Mouse (Mus musculus): ENCODE results near the gene Pigm. TPM values are rescaled to one million over a fixed set of nuclear protein-coding genes. Genes with fewer than 3 reads are reported as not detected.

The Pigm gene
- total and polyA plus RNA-seq, 3 experiments, result 10.6 to 28.3 (median 19.2) TPM

GRCm38 (mm10) chr1:172413491-172414230 lies 37.3 kb downstream of the Pigm start:
- DNase-seq (ENCODE audit: low spot score) (no peak), ATAC-seq (ENCODE audit: extremely low read depth, insufficient number of reproducible peaks, low FRiP score, poor library complexity, severe bottlenecking) (no peak)
- H3K4me3 ChIP-seq (ENCODE audit: low read depth, low read length), result no peak overlapping the region
- no peaks in the 10 kb centered on the region for H3K9me3 ChIP-seq (replicated peaks)
- H3K4me1 ChIP-seq (ENCODE audit: insufficient read depth, low read depth, low read length), result peaks cover 2% of the 10 kb centered on the region; the same call in 1 of the 2 replicates
- TF ChIP-seq TAL1 (conservative IDR thresholded peaks at IDR 0.05; ENCODE audit: low read depth, low read length), result no peak
- TF ChIP-seq GATA2 (IDR thresholded peaks at IDR 0.05; ENCODE audit: borderline replicate concordance, low read depth, low read length), result no peak
- TF ChIP-seq POLR2AphosphoS5 (IDR thresholded peaks at IDR 0.05; ENCODE audit: insufficient replicate concordance, low read depth, low read length), result no peak
- TF ChIP-seq CTCF (IDR thresholded peaks at IDR 0.05; ENCODE audit: low read depth, low read length), result no peak
- TF ChIP-seq GATA1 (IDR thresholded peaks at IDR 0.05; ENCODE audit: borderline replicate concordance, low read length), result no peak
- H3K27me3 ChIP-seq (ENCODE audit: insufficient read depth, low read length), result no peaks in the 10 kb centered on the region
- no peaks in the 10 kb centered on the region for H3K36me3 ChIP-seq (replicated peaks)

DNA sequence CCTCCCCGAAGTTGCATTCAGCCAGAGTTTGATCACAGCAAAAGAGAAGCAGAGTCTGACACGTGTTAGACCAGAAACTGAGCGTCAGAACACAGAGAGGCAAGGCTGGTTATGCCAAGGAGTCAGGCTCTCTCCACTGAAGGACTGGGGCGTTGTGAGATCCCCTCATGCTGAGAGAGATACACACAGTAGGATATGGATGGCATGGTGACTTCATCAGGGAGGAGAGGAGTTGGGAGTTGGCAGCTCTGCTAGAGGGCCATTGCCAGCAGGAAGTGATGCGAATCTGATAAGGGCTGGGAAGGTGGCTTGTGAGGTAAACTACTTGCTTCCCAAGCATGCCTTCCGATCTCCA lies 37.9 kb downstream of the Pigm start:
- no peaks in the 10 kb centered on the region for H3K27me3 ChIP-seq (ENCODE audit: insufficient read depth, low read length)
- no peak for ATAC-seq (ENCODE audit: extremely low read depth, insufficient number of reproducible peaks, low FRiP score, poor library complexity, severe bottlenecking)
- H3K36me3 ChIP-seq (replicated peaks), result no peaks in the 10 kb centered on the region
- no peak for TF ChIP-seq CTCF (IDR thresholded peaks at IDR 0.05; ENCODE audit: low read depth, low read length)
- no peak for TF ChIP-seq GATA2 (IDR thresholded peaks at IDR 0.05; ENCODE audit: borderline replicate concordance, low read depth, low read length)
- TF ChIP-seq GATA1 (IDR thresholded peaks at IDR 0.05; ENCODE audit: borderline replicate concordance, low read length), result no peak
- no peak for TF ChIP-seq POLR2AphosphoS5 (IDR thresholded peaks at IDR 0.05; ENCODE audit: insufficient replicate concordance, low read depth, low read length)
- TF ChIP-seq TAL1 (conservative IDR thresholded peaks at IDR 0.05; ENCODE audit: low read depth, low read length), result no peak
- peaks cover 2% of the 10 kb centered on the region; the same call in 1 of the 2 replicates for H3K4me1 ChIP-seq (ENCODE audit: insufficient read depth, low read depth, low read length)
- no peak for DNase-seq (ENCODE audit: low spot score)
- H3K9me3 ChIP-seq (replicated peaks), result no peaks in the 10 kb centered on the region
- no peak overlapping the region for H3K4me3 ChIP-seq (ENCODE audit: low read depth, low read length)

DNA sequence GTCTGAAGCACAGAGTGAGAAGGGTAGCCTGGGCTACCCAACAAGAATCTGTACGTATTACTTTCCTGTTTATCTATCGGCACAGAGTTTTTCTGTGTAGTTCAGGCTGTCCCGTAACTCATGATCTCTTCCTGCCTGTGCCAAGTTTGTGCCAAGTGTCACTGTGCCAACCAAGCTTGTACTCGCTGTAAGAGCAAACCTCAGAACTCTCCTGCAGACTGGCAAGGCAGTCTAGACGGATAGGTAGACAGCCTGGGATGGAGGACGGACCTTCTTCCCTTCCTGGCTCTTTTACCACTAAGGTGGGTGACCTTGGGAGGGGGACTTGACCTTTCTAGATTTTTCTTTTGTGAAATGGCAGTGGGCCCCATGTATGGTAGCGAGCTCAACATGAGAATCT lies 38.7 kb downstream of the Pigm start:
- no peaks in the 10 kb centered on the region for H3K4me1 ChIP-seq (ENCODE audit: insufficient read depth, low read depth, low read length)
- DNase-seq (ENCODE audit: low spot score) (no peak), ATAC-seq (ENCODE audit: extremely low read depth, insufficient number of reproducible peaks, low FRiP score, poor library complexity, severe bottlenecking) (no peak)
- no peaks in the 10 kb centered on the region for H3K36me3 ChIP-seq (replicated peaks)
- no peaks in the 10 kb centered on the region for H3K27me3 ChIP-seq (ENCODE audit: insufficient read depth, low read length)
- TF ChIP-seq GATA2 (IDR thresholded peaks at IDR 0.05; ENCODE audit: borderline replicate concordance, low read depth, low read length), result no peak
- TF ChIP-seq POLR2AphosphoS5 (IDR thresholded peaks at IDR 0.05; ENCODE audit: insufficient replicate concordance, low read depth, low read length), result no peak
- no peak for TF ChIP-seq TAL1 (conservative IDR thresholded peaks at IDR 0.05; ENCODE audit: low read depth, low read length)
- TF ChIP-seq CTCF (IDR thresholded peaks at IDR 0.05; ENCODE audit: low read depth, low read length), result no peak
- TF ChIP-seq GATA1 (IDR thresholded peaks at IDR 0.05; ENCODE audit: borderline replicate concordance, low read length), result no peak
- H3K9me3 ChIP-seq (replicated peaks), result no peaks in the 10 kb centered on the region
- H3K4me3 ChIP-seq (ENCODE audit: low read depth, low read length), result no peak overlapping the region

DNA sequence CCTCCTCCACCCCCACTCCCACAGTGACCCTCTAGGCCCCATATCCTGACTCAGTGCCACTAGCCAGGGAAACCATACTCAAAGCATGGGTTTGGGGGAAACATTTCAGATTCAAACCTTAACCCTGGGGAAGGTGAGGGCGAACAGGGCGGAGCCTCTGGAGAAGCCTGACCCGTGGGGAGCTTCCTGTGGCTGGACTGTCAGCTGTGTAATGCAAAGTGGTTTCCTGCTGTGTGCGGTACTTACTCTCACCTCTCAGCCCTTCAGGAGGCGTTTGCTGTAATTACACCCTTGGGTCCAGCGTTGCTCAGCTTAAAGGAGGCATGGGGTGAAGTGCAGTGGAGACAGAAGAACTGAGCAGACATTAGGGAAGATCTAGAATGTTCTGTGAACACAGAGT lies 41.8 kb downstream of the Pigm start:
- H3K27me3 ChIP-seq (ENCODE audit: insufficient read depth, low read length), result no peaks in the 10 kb centered on the region
- H3K9me3 ChIP-seq (replicated peaks), result no peaks in the 10 kb centered on the region
- ATAC-seq (ENCODE audit: extremely low read depth, insufficient number of reproducible peaks, low FRiP score, poor library complexity, severe bottlenecking), result no peak
- H3K4me1 ChIP-seq (ENCODE audit: insufficient read depth, low read depth, low read length), result no peaks in the 10 kb centered on the region
- no peaks in the 10 kb centered on the region for H3K36me3 ChIP-seq (replicated peaks)
- H3K4me3 ChIP-seq (ENCODE audit: low read depth, low read length), result no peak overlapping the region
- DNase-seq (ENCODE audit: low spot score), result no peak
- TF ChIP-seq POLR2AphosphoS5 (IDR thresholded peaks at IDR 0.05; ENCODE audit: insufficient replicate concordance, low read depth, low read length) (no peak), CTCF (IDR thresholded peaks at IDR 0.05; ENCODE audit: low read depth, low read length) (no peak), GATA2 (IDR thresholded peaks at IDR 0.05; ENCODE audit: borderline replicate concordance, low read depth, low read length) (no peak), GATA1 (IDR thresholded peaks at IDR 0.05; ENCODE audit: borderline replicate concordance, low read length) (no peak), TAL1 (conservative IDR thresholded peaks at IDR 0.05; ENCODE audit: low read depth, low read length) (no peak)

GRCm38 (mm10) chr1:172418642-172419041 lies 42.3 kb downstream of the Pigm start:
- H3K4me3 ChIP-seq (ENCODE audit: low read depth, low read length), result no peak overlapping the region
- ATAC-seq (ENCODE audit: extremely low read depth, insufficient number of reproducible peaks, low FRiP score, poor library complexity, severe bottlenecking), result no peak

DNA sequence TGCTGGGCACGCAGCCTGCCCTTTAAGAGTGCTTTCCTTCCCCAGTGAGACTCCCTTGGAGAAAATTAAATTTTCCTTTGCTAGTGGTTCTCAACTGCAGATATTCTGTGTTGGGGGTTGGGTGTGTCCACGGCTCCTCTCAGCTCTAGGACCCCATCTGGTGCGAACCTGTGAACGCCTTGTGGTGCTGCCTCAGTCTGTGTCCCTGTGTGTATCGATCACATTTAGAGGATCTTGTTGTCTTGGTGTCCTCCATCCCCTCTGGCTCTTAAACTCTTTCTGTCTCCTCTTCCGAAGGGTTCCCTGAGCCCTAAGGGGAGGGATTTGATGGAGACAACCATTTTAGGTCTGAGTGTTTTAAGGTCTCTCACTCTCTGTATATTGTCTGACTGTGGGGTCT lies 43.8 kb downstream of the Pigm start:
- no peaks in the 10 kb centered on the region for H3K27me3 ChIP-seq (ENCODE audit: insufficient read depth, low read length)
- ATAC-seq (ENCODE audit: extremely low read depth, insufficient number of reproducible peaks, low FRiP score, poor library complexity, severe bottlenecking) (no peak), DNase-seq (ENCODE audit: low spot score) (no peak)
- TF ChIP-seq POLR2AphosphoS5 (IDR thresholded peaks at IDR 0.05; ENCODE audit: insufficient replicate concordance, low read depth, low read length) (no peak), GATA2 (IDR thresholded peaks at IDR 0.05; ENCODE audit: borderline replicate concordance, low read depth, low read length) (no peak), GATA1 (IDR thresholded peaks at IDR 0.05; ENCODE audit: borderline replicate concordance, low read length) (no peak), CTCF (IDR thresholded peaks at IDR 0.05; ENCODE audit: low read depth, low read length) (no peak), TAL1 (conservative IDR thresholded peaks at IDR 0.05; ENCODE audit: low read depth, low read length) (no peak)
- no peaks in the 10 kb centered on the region for H3K4me1 ChIP-seq (ENCODE audit: insufficient read depth, low read depth, low read length)
- no peaks in the 10 kb centered on the region for H3K36me3 ChIP-seq (replicated peaks)
- no peak overlapping the region for H3K4me3 ChIP-seq (ENCODE audit: low read depth, low read length)
- no peaks in the 10 kb centered on the region for H3K9me3 ChIP-seq (replicated peaks)

More at GRCm38 (mm10) chr1:172418642-172419041, 42.3 kb downstream of the Pigm start:
- DNase-seq (ENCODE audit: low spot score), result no peak
- Histone ChIP-seq H3K36me3 (replicated peaks) (no peaks in the 10 kb centered on the region), H3K4me1 (ENCODE audit: insufficient read depth, low read depth, low read length) (no peaks in the 10 kb centered on the region), H3K9me3 (replicated peaks) (no peaks in the 10 kb centered on the region), H3K27me3 (ENCODE audit: insufficient read depth, low read length) (no peaks in the 10 kb centered on the region)
- no peak for TF ChIP-seq GATA1 (IDR thresholded peaks at IDR 0.05; ENCODE audit: borderline replicate concordance, low read length)
- no peak for TF ChIP-seq GATA2 (IDR thresholded peaks at IDR 0.05; ENCODE audit: borderline replicate concordance, low read depth, low read length)
- no peak for TF ChIP-seq CTCF (IDR thresholded peaks at IDR 0.05; ENCODE audit: low read depth, low read length)
- no peak for TF ChIP-seq POLR2AphosphoS5 (IDR thresholded peaks at IDR 0.05; ENCODE audit: insufficient replicate concordance, low read depth, low read length)
- TF ChIP-seq TAL1 (conservative IDR thresholded peaks at IDR 0.05; ENCODE audit: low read depth, low read length), result no peak
